Mouse (Mus musculus): Measurements from ENCODE around the gene Pax3.

Pax3 gene

DNA sequence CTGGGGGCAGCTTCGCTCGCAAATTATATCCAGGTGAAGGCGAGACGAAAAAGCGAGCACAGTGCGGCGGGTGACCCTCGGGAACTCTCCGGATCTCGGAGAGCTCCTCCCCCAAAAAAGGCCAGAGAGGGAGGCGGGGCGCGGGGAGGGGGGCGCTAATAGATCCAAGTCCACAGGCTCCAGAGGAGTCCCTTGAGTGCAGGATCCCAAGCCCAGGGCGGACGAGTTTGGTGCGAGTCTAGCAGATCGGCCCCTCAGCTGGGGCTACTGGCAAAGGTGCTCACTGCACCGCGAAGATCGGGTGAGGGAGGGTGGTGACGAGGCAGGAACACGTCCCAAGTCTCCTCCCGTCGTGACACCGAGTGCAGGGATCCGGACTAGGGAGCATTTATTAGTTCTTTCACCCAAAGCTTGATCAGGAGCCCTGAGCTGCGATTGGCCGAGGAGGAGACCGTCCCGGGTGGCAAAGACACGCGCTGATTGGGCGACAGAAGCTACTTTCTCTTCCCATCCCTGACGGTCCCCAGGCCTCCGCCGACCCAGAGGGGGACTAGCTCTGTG, at the start of gene Pax3:
Pax3 (minus strand) TSS at position 384 of the 561 bp plus-strand sequence.
- DNase-seq (ENCODE audit: low read depth, low spot score) = peak; percentile 84

DNA sequence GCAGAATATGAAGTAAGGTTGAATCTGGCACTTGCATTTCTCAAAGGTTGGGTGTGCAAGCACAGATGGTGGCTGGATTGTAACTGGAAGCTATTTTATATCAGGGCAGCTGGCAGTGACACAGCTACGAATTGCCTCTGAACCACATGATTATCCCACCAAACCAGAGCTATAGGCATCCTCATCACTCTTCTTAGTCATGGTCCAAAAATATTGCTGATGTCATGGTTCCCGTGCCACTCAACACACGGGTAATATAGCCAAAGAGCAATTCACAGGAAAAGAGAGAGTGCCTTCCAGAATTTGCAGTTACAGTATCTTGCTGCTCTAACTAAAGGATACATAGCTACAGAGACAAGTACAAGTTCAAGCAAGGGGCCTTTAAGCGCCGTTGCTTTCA, 37.4 kb upstream of the Pax3 start:
- DNase-seq (ENCODE audit: low read depth, low spot score) = no peak

DNA sequence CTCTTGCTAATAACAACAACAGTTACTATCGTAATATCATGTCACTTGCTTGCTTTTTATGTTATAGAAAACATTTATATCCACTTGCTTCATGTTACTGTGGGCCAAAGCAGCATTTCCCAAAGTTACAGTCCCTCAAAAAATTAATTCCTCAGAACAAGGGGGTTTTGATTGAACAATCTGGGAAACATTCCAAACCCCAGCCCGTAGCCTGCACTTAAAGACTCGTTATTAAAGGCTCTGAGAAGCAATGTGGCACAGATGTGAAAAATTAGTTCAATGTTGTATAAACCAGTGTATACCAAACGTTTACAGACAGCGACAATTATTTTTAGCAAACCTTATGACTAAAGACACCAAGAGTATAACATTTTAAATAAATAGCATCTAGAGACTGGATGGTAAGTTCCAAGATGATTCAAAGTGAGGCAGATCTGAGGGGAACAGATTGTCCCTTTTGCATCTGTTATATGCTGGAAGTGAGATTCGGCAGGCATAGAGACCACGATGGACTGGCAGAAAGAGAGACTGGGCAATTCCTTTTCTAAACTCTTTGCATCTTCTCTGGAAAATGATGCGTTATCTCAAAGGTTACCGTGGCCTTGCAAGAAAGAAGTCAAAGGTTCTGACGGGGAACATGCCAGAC, 35.1 kb upstream of the Pax3 start:
- no peak for DNase-seq (ENCODE audit: low read depth, low spot score)

DNA sequence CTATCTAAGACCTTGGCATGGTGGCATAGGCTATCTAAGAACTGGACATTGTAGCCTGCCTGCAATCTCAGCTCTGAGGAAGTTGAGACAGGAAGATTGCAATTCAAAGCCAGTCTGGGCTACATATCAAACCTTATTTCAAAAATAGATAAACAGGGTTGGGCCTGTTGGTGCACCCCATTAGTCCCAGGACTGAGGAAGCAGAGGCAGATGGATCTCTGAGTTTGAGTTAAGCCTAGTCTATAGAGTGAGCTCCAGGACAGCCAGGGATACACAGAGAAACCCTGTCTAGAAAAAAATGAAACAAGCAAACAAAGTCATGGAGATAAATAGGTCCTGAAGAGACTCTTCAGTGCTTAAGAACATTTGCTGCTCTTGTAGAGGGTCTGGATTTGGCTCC, 32.9 kb upstream of the Pax3 start:
- no peak for DNase-seq (ENCODE audit: low read depth, low spot score)

DNA sequence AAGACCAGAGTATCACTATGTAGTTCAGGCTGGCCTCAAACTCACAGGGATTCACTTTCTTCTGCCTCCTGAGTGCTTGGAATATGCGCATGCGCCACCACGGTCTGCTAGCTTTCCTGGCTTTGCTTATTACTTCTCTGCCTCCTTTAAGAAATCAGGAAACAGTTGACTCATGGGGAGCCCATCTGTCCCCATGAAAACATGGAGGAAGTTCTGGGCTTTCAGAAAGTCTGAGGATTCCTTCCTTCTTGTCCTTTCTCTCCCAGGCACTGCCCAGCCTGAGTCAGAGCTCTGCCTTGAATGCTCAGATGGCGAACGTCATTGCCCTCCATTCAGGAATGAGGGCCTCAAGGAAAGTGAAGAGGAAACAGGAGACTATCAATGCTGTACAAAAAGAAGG, 31.8 kb upstream of the Pax3 start:
- no peak for DNase-seq (ENCODE audit: low read depth, low spot score)

DNA sequence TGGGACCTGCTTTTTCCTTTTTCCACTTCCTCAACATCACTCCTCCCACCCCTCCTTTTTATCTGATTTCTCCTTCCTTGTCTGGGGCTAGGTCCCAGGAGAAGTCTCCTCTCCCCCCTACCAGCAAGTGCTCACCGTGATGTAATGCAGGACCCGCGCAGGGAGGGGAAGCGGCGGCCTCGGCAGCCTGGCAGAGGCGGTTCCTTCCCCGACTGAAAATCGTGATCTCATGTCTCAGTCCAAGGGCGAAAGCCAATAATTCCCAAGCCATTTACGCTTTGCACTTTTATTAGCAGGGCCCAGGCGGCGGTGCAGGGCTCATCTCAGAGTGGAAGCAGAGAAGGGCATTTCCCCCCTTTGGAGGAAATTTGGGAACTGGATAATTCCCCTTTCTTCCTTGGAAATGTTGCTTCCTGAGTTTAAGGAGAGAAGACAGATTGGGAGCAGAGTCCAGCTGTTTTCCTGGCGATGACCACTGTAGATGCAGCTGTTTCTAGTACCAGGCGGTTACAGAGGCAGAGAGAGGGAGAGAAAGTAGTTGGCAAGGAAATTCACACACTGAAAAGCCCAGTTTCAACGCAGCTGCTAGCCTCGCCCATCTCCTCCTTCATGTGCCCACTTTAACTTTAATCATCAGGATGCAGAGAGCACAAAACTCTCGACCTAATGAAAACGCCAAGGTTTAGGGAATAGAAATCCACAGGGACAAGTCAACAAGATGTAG, 21.3 kb upstream of the Pax3 start:
- peak; percentile 49 for DNase-seq (ENCODE audit: low read depth, low spot score)

DNA sequence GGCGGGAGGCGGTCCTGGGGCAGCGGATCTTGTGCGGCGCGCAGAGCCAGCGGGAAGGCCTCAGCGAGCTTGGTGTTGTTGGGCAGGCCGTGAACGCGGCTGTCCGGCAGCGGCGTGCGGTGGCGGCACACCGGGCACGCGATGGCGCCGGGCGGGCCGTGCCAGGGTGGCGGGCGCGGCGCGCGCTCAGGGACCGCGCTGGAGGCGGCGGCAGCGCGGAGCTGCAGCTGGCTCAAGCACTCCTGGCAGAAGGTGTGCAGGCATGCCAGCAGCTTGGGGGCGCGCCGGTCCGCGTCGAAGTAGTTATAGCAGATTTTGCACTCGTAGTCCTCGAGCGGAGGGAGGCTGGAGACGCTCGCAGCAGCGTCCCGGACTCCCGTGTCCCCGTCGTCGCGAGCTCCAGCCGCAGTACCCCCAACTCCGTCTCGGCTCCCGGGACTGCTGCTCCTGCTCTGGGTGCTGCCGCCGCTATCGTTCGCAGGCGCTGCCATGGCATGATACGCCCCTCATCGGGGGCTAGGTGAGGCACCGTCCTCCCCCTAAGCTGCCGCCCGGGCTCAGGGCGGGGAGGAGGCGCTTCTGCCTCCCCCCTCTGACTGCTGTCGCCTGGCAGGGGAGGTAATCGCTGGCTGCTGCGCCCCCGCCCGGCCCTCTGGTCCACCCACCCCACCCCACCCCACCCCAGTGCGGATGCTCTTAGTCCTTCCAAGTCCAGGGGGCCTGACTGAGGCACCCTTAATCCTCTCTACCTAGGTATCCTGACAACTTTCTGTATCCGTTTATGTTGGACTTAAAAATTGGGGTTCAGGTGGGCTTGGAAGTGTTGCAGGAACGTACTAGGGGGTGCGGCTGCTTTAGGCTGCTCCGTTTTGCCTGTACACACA, 20.5 kb upstream of the Pax3 start:
- DNase-seq (ENCODE audit: low read depth, low spot score) = peak; percentile 63

DNA sequence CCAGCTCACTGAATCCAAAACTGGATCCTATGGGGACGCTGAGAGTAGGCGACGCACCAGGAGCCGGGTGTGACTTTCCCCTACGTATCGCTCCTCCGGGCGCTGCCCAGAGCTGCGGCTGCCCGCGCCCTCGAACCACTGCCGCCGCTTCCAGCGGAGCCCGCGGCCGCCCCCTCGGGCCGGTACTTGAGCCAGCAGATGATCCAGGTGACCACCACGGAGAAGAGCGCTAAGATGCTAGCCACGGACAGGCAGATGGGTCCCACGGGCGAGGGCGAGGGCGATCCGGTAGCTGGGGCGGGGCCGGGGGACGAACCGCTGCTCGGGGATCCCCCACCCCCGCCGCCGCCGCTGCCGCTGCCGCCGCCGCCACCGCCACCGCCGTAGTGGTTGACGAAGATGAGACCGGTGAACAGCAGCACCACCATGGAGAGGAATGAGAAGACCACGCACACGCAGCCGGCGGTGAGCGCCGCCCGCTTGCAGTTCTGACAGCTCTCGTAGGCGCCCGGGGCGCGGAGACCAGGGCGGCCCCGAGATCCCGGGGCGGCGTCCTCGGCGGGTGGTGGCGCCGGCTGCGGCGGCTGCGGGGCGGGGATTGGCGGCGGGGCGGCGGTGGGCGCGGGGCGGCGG, 19.7 kb upstream of the Pax3 start:
- DNase-seq (ENCODE audit: low read depth, low spot score) = peak; percentile 54

DNA sequence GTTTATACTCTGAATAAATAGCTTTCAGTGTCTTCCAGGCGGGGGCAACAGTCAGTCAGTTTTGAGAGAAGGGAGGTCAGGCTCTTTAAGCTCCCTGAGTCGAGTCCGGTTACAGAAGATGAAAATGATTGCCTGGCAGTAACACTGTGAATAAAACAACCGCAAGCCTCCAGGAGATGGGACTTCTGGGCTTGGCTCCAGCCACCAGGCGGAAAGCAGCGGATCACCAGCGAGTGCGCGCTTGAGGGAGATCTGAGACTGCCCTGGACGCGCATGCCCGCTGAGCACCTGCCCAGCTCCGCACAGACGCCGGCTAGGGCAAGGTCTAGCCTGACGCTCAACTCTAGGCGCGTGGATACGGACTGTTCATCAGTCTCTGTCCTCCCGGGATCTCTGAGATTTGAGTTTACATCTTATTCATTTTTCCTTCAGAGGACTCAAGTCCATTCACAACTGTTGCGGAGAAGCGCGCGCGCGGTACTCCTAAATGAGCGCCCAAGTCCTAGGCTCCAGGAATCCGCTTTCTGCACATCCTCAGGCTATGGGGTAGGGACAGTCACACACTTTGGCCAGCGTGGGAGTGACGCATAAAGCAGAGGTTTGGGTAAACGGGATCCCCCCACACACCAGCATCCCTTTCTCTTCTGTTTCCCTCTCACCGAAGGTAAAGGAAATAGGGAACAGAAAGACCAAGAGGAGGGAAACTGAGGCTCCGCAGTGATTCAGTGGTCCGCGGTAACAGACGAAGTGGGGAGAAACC, 19.0 kb upstream of the Pax3 start:
- DNase-seq (ENCODE audit: low read depth, low spot score) = peak; percentile 80

DNA sequence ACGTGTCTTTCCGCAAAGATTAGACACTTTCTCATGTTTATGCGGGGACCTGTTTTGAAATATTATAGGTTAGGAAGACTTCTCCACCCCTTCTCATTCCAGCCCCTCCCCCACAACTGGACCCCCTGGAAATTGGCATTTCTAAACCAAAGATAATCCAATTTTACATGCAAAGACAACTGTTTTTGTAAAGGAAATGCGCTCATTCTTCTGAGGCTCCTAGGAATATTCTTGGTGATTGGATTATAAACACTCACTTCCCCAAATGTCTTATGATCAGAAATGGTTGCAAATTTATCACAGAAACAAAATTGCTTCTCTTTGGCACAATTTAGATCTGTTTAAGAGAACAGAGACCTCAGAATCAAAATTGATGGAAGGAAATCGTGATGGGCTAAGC, 14.1 kb upstream of the Pax3 start:
- DNase-seq (ENCODE audit: low read depth, low spot score) = no peak

DNA sequence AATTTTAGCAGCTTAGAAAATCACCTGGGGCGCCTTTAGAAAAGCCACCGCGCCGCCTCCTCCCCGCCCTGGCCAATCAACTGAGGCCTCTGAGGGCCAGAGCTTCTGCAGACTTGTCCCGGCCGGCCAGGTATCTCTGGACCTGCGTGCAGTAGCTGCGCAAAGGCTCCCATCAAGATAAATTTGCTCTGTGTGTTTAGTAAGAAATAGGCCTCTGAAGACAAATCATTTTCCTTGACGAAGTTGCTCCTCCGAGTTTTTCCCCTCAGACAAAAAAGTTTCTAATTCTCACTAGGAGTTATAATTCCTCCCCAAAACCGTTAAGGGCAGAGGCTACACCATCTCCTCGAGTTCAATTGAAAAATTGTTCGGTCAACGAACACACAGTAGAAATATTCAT, 13.6 kb upstream of the Pax3 start:
- DNase-seq (ENCODE audit: low read depth, low spot score) = no peak

DNA sequence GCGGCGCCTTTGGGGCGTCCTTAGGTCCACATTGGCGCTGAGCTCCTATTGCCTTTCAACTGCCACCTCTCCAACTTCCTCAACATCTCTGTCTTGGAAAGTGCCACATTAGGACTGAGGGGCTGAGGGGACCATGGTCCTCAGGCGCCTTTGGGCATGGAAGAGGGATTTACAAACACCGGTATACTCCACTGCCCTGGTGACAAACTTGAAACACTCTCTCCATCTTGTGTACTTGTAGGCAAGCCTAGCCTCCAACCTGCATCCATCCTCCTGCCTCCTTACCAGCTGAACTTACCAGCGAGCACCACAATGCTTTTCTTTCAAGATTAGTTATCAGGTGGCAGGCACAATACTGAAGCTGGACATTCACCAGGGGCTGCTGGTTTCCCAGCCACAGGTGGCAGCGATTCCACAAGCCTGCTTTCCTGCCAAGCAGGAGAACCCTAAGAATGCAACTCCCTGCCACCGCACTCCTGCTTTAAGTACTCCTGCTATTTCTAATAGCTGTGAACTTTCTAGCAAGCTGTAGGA, 11.4 kb upstream of the Pax3 start:
- no peak for DNase-seq (ENCODE audit: low read depth, low spot score)

DNA sequence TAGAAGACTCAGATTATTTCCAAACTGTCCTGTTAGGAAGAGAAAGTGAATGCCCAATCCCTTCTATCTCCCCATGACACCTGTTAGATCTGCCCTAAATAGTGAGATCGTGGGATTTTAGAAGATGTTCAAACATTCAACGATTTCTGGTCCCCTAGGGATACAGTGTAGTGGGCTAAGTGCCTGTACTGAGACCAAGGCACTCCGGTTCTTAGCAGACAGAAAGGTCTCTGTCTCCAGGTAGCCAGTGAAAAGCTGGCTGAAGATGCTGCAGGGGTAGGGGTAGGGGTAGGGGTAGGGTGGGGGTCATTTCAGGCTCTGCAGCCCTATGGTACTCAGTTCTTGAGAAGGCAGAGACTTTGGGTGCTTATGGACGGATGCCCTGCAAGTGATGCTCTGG, 7.4 kb upstream of the Pax3 start:
- no peak for DNase-seq (ENCODE audit: low read depth, low spot score)

DNA sequence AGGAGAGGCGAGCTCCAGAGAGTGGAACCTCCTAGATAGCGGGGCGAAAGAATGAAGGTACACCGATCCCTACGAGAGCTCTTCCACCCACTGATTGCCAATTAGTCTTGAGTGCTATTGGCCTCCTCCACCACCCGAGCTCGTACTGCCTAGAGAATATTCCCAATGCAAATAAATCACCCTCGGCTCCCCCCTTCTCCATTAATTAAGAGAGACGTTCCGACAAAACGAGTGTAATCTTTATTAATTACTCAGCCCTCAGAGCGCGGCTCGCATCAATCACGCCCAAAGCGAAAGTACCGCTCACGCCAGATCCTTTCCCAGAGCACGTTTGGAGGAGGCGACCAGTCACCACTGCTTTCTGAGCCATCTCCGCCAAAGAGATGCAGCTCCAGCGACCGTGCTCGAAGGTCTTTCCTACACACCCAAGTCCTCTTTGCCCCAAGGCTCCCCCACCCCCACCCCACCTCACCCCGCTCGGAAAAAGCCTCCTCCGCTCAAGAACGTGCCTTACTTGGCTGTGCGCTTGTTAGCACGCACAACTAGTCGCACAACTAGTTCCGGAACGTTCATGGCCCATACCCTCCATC, 6.8 kb upstream of the Pax3 start:
- peak; percentile 55 for DNase-seq (ENCODE audit: low read depth, low spot score)

DNA sequence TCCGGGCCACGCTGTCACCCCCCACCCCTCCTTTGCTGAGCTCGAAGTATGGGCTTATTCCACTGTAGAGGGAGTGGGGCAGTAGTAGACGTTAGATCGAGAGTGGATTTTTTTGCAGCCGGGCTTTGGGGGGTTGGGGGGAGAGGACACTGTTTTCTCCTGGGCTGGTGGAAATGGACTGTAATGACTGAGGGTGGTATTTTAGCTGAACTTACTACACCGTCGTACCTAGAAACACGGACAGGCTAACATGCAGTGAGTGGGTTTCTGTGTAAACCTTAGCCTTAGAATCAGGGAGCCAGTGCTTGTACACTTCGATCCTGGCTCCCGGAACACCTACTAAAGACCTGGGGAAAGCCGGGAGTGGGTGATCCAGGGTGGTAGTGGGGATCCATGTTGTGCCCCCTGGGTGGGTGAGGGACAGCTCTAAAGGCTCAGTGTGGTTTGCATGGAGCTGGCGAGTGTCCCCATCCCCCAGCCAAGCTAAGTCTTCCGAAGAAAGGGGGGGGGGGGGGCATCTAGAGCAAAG, 6.2 kb upstream of the Pax3 start:
- DNase-seq (ENCODE audit: low read depth, low spot score) = peak; percentile 26

DNA sequence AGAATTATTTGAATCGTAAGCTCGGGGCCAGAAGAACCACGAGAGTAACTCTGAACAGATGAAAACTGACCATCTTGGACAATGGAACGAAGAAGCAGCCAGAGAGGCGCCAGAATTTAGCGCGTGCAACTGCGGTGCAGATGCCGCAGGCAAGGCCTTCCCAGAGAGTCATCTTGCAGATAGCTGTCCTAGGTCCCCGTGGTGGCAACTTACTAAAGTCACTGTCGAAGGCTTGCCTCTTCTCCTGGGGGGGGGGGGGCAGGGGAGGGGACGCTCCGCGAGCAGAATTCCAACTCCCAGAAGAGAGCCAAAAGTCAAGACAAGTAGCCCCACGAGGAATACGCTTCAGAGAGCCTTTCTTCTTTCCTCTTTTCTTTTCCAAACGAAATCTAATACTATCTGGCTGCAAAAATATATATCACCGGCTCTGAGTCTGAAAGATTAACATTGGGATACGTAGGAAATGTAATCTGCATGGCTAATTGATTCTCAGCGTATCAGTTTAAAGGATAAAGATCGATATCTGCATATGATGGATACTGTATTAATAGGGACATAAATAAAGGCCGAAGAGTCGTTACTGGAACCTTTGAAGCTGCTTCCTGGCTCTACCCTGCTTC, 5.6 kb upstream of the Pax3 start:
- DNase-seq (ENCODE audit: low read depth, low spot score) = peak; percentile 20

DNA sequence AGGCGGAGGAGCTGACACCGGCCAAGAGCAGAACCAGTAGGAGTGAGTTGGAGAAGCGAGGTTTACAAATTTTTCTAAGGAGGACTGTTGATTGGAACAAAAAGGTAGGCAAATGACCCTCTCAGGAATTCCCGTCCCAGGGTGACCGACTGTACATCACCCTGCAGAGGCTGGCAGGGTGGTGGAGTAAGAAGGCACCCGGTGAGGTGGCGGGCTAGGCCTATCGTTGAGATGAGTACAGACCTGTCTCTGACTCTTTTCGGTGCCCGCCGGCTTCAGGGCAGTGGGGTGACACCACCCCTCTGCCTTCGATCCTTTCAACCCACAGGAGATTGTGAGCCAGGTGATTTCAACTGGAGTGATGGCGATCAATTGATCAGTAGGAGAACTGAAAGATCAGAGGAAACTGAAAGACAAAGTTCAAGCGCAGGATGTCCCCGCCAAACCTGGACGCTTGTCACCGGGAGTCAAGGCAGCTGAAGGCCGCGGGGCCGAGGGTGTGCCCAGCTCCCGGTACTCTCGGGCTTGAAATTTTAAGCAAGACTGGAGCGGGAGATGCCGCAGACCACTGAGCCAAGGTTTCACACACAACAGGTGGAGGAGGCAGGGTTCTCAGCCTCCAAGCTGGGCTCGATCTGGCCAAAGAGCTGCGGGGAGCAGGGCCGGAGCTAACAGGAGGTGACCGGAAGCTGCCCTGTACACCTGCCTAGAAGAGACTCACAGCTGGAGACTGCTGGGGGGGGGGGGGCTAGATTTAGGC, 4.5 kb upstream of the Pax3 start:
- DNase-seq (ENCODE audit: low read depth, low spot score) = peak; percentile 29

DNA sequence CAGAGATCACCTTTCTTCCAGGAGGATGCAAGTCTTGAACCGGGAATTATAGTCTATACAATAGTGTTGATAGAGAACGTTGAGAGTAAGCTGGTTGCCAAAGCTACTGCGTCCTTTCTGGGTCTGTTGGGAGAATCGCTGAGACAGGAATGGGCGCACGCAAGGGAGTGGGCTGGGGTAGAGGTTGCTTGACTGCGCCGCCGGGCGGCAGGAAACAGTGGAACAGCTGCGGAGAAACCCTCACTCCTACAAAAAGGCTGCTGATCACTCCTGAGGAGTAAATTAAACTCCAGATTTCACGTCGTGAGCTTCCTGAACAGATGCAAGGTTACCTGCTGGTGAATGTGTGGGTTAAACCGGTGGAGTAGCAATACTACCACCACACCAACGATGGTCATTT, 3.3 kb upstream of the Pax3 start:
- DNase-seq (ENCODE audit: low read depth, low spot score) = peak; percentile 65

DNA sequence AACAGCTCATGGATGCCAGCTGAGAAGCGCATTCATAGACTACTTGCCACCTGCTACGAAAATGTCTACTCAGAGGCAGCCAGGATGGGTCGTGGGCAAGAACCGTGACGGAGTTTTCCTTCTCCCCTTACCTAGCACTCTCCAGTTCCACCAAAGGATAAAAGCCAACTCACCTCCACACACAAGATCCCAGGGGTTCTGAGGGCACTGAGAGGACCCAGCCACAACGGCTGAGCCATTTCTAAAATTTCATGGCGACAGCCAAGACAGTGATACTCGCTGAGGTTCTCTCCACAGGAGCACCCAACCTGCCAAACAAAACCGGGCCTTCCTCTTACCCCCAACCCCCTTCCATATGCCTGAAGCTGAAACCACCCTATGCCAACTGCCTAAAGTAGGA, 2.3 kb upstream of the Pax3 start:
- peak; percentile 32 for DNase-seq (ENCODE audit: low read depth, low spot score)

Measured in ES-CJ7 (cell line).